Mouse (Mus musculus) bone marrow, adult 2 months (tissue): ENCODE measurements at regions not wholly inside any gene's neighbourhood (a gene's known extent, or its start where the extent isn't known, plus 50 kb on each side); places are given as distances from the start of the nearest gene placed in this dataset.

Experiments
- CTCF ChIP-seq: fragments of 200-500 bp; IDR thresholded peaks from 2 replicates; pipeline ENCODE4 v1.5.1; 2011; ENCODE audit warnings: low read length, control low read depth; ENCODE audit not compliant: control insufficient read depth, insufficient read depth
- POLR2A ChIP-seq: fragments of 200-500 bp; IDR thresholded peaks from 2 replicates; pipeline ENCODE4 v1.6.1; 2011; ENCODE audit warnings: low read depth, mild to moderate bottlenecking, control low read depth, low read length, borderline replicate concordance; ENCODE audit not compliant: control insufficient read depth

DNA sequence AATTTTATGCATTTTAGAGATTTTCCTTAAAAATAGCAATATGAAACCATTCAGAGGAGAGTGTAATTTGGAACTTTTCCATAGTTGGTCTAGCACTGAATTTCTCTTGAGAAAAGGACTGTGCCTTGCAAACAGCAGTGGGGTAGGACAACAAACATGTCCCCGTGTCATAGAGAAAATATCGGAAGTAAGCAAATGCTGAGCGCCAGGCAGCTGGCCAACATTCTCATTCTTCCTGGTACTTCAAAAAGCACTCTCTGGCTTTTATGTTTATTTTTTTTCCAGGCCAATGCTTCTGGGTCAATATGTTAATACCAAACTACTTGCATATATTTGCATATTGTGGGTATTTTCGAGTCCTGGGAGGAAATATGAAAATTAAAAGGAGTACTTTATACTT is 568.5 kb downstream of the Btbd3 start:
- TF ChIP-seq POLR2A (no peak), CTCF (no peak)
